In genomic region chr5:108680871-108681270, GRCm38 (mm10) we compare ENCODE assay signal across 25 mouse cellular contexts. TPM values are rescaled to one million over a fixed set of nuclear protein-coding genes. Genes with fewer than 3 reads are reported as not detected.
DNase-seq lines count a peak whose midpoint lies in the region; ATAC-seq and TF ChIP-seq lines count a peak whose summit lies in the region.
"Had no signal": no experiment of that assay in that cellular context is flagged by ENCODE, and none has a peak within 500 bp of the region (broad histone marks: within the 10 kb centered on the region; RNA-seq: fewer than 3 reads in every experiment).

No protein-coding gene starts in this region.

- CTCF ChIA-PET in Patski (lab: Charles Lee), result interaction anchor here (2.7 to 3.6 kb wide), 2 partner anchors 11 kb away, joined by 15 to 20 read pairs; partner anchors contain the start of genes Dgkq and Fgfrl1

- WGBS in midbrain, embryonic 11.5 days, result 89% methylated on average over 6 of the region's 6 CpGs
- WGBS in midbrain, embryonic 16.5 days, result 91% methylated on average over 6 of the region's 6 CpGs

- no peak overlapping the region for H3K27ac ChIP-seq in midbrain, embryonic 11.5 days (ENCODE audit: low read depth, low read length)
- H3K27ac ChIP-seq in midbrain, embryonic 16.5 days (ENCODE audit: low read length), result no peak overlapping the region
- H3K27ac ChIP-seq: forebrain, embryonic 12.5 days; layer of hippocampus, adult 2 months; left cerebral cortex, adult 2 months; limb, embryonic 12.5 days had no signal

- in situ Hi-C loops in Patski (cut with MboI; ENCODE audit: low pct_unique_long_range_greater_than_20kb), result no loop called here

- TF ChIP-seq CTCF in Patski (IDR thresholded peaks at IDR 0.05), result no peak

- POLR2A ChIA-PET in Patski (lab: Charles Lee), result no interaction called here

- no peak overlapping the region for H3K4me3 ChIP-seq in midbrain, embryonic 11.5 days (ENCODE audit: low read depth, low read length)
- no peak overlapping the region for H3K4me3 ChIP-seq in midbrain, embryonic 16.5 days (ENCODE audit: low read depth, low read length)
- H3K4me3 ChIP-seq: forebrain, embryonic 12.5 days; layer of hippocampus, adult 2 months; left cerebral cortex, adult 2 months; limb, embryonic 12.5 days had no signal

- H3K9me3 ChIP-seq in midbrain, embryonic 11.5 days (ENCODE audit: control insufficient read depth, low read length), result no peaks in the 10 kb centered on the region
- H3K9me3 ChIP-seq in midbrain, embryonic 16.5 days (replicated peaks; ENCODE audit: control insufficient read depth, low read length, poor library complexity, severe bottlenecking), result no peaks in the 10 kb centered on the region
- H3K9me3 ChIP-seq: forebrain, embryonic 12.5 days; G1E; limb, embryonic 12.5 days had no signal

- no peak overlapping the region for H3K9ac ChIP-seq in midbrain, embryonic 11.5 days (ENCODE audit: low read length)
- H3K9ac ChIP-seq in midbrain, embryonic 16.5 days (ENCODE audit: low read depth, low read length), result no peak overlapping the region
- H3K9ac ChIP-seq: forebrain, embryonic 12.5 days; forebrain, postnatal 0 days; limb, embryonic 12.5 days; liver, postnatal 0 days had no signal

- no peaks in the 10 kb centered on the region for H3K27me3 ChIP-seq in midbrain, embryonic 11.5 days (ENCODE audit: control insufficient read depth, insufficient read depth, low read length)
- H3K27me3 ChIP-seq in midbrain, embryonic 16.5 days (ENCODE audit: control insufficient read depth, insufficient read depth, low read depth, low read length), result no peaks in the 10 kb centered on the region
- H3K27me3 ChIP-seq in Patski, result no peaks in the 10 kb centered on the region
- H3K27me3 ChIP-seq: forebrain, embryonic 12.5 days; limb, embryonic 12.5 days had no signal

- peak; percentile 73 for DNase-seq in midbrain, embryonic 11.5 days (ENCODE audit: low spot score, missing footprints)
- no peak for DNase-seq in Patski (ENCODE audit: low read depth, low spot score)
- DNase-seq in adrenal gland, postnatal 25 days, result peak; percentile 38
- DNase-seq in heart, adult 18-20 months, result no peak
- DNase-seq in Muller cell, postnatal 12 days (ENCODE audit: inconsistent ontology term), result no peak
- DNase-seq: cerebellum, adult 11-12 months; cerebellum, postnatal 10 days; forebrain, postnatal 0 days; kidney, adult 18-20 months; kidney, postnatal 36 days; liver, postnatal 0 days; lung, postnatal 4 days; right cerebral cortex, postnatal 14 days had no signal

- H3K4me1 ChIP-seq in midbrain, embryonic 11.5 days (ENCODE audit: control insufficient read depth, insufficient read depth, low read length), result peaks cover 3% of the 10 kb centered on the region
- peaks cover 9% of the 10 kb centered on the region for H3K4me1 ChIP-seq in midbrain, embryonic 16.5 days (ENCODE audit: control insufficient read depth, insufficient read depth, low read length)

- no peak for ATAC-seq in midbrain, embryonic 11.5 days (ENCODE audit: low FRiP score)
- ATAC-seq in midbrain, embryonic 16.5 days, result no peak
- ATAC-seq in Patski, result peak; percentile 59
- ATAC-seq: forebrain, postnatal 0 days; hindbrain, embryonic 16.5 days; liver, postnatal 0 days; lung, postnatal 0 days had no signal

- no peak overlapping the region for H3K4me2 ChIP-seq in midbrain, embryonic 11.5 days
- H3K4me2 ChIP-seq in midbrain, embryonic 16.5 days (ENCODE audit: low read length), result no peak overlapping the region
- H3K4me2 ChIP-seq: forebrain, embryonic 12.5 days; limb, embryonic 12.5 days; liver, embryonic 11.5 days had no signal

- no peaks in the 10 kb centered on the region for H3K36me3 ChIP-seq in midbrain, embryonic 11.5 days (ENCODE audit: control insufficient read depth, insufficient read depth, low read length)
- no peaks in the 10 kb centered on the region; the same call in 1 of the 2 replicates for H3K36me3 ChIP-seq in midbrain, embryonic 16.5 days (ENCODE audit: control insufficient read depth, insufficient read depth, low read length)
- H3K36me3 ChIP-seq: forebrain, embryonic 12.5 days had no signal

RNA-seq across cellular contexts. Expression of gene Slc26a1, which starts 5.5 kb away (rescaled TPM):
- polyA plus RNA-seq in midbrain, embryonic 11.5 days (2014; fragmentation: Nextera tagmentation; extraction: Ambion mirVana), result 0.69 and 0.81 TPM in 2 replicates
- polyA plus RNA-seq in midbrain, embryonic 16.5 days (2015; fragmentation: Nextera tagmentation; extraction: Ambion mirVana), result 4.3 and 4.4 TPM in 2 replicates
- polyA plus RNA-seq in Patski (2021), result 0.42 TPM
- 0.15 and 1.1 TPM in 2 replicates for total RNA-seq in adrenal gland, postnatal 25 days (2021)
- not detected for total RNA-seq in heart, adult 18-20 months (2021)
- total RNA-seq: gastrocnemius, adult 8-10 months; heart, postnatal 25 days had no signal
- polyA plus RNA-seq: small intestine, adult 2 months had no signal

RNA-seq across cellular contexts. Expression of gene Fgfrl1, which starts 11.3 kb away (rescaled TPM):
- 11.9 and 15.0 TPM in 2 replicates for polyA plus RNA-seq in midbrain, embryonic 11.5 days (2014; fragmentation: Nextera tagmentation; extraction: Ambion mirVana)
- 3.3 and 3.5 TPM in 2 replicates for polyA plus RNA-seq in midbrain, embryonic 16.5 days (2015; fragmentation: Nextera tagmentation; extraction: Ambion mirVana)
- polyA plus RNA-seq in Patski (2021), result 57.6 TPM
- 24.6 and 32.3 TPM in 2 replicates for total RNA-seq in adrenal gland, postnatal 25 days (2021)
- 10 to 100 TPM; 23.7 to 26.1 TPM for total RNA-seq in heart, adult 18-20 months (2021)

RNA-seq across cellular contexts. Expression of gene Dgkq, which starts 11.4 kb away (rescaled TPM):
- 8.6 TPM in 2 replicates for polyA plus RNA-seq in midbrain, embryonic 11.5 days (2014; fragmentation: Nextera tagmentation; extraction: Ambion mirVana)
- 33.0 and 36.9 TPM in 2 replicates for polyA plus RNA-seq in midbrain, embryonic 16.5 days (2015; fragmentation: Nextera tagmentation; extraction: Ambion mirVana)
- polyA plus RNA-seq in Patski (2021), result 29.8 TPM
- total RNA-seq in adrenal gland, postnatal 25 days (2021), result 21.2 and 22.7 TPM in 2 replicates
- 1 to 10 TPM; 4.8 to 6.6 TPM for total RNA-seq in heart, adult 18-20 months (2021)

RNA-seq across cellular contexts. Expression of gene Idua, which starts 20.7 kb away (rescaled TPM):
- 9.2 TPM in 2 replicates for polyA plus RNA-seq in midbrain, embryonic 11.5 days (2014; fragmentation: Nextera tagmentation; extraction: Ambion mirVana)
- 13.1 and 14.4 TPM in 2 replicates for polyA plus RNA-seq in midbrain, embryonic 16.5 days (2015; fragmentation: Nextera tagmentation; extraction: Ambion mirVana)
- 10.4 TPM for polyA plus RNA-seq in Patski (2021)
- 17.2 and 19.1 TPM in 2 replicates for total RNA-seq in adrenal gland, postnatal 25 days (2021)
- total RNA-seq in heart, adult 18-20 months (2021), result 10 to 100 TPM; 18.1 to 21.4 TPM

RNA-seq across cellular contexts. Expression of gene Tmem175, which starts 51.3 kb away (rescaled TPM):
- 20.9 and 22.1 TPM in 2 replicates for polyA plus RNA-seq in midbrain, embryonic 11.5 days (2014; fragmentation: Nextera tagmentation; extraction: Ambion mirVana)
- polyA plus RNA-seq in midbrain, embryonic 16.5 days (2015; fragmentation: Nextera tagmentation; extraction: Ambion mirVana), result 22.0 and 25.1 TPM in 2 replicates
- 37.2 TPM for polyA plus RNA-seq in Patski (2021)
- total RNA-seq in adrenal gland, postnatal 25 days (2021), result 28.5 and 37.2 TPM in 2 replicates
- total RNA-seq in heart, adult 18-20 months (2021), result 10 to 100 TPM in 1 of 2 experiments, 1 to 10 TPM in 1; 8.5 to 11.1 TPM

Comparison
In these comparisons a context has a peak if more than half of its experiments do, and no peak if none do; other contexts are left out.
1. DNase-seq: peak in midbrain, embryonic 11.5 days (single experiment) and adrenal gland, postnatal 25 days (single experiment); none in Patski (single experiment), heart, adult 18-20 months (0 of 2) and Muller cell, postnatal 12 days (single experiment).